Mouse (Mus musculus) hindbrain, embryonic 15.5 days (tissue): ENCODE measurements at regions not wholly inside any gene's neighbourhood (a gene's known extent, or its start where the extent isn't known, plus 50 kb on each side); places are given as distances from the start of the nearest gene placed in this dataset.

Experiments used
- ATAC-seq: fragments of 200-750 bp; cut with Nextera tagmentation; 2 replicates; pipeline ENCODE4 v1.8.0; 2017; ENCODE audit warnings: low read depth, moderate number of reproducible peaks, moderate TSS enrichment; ENCODE audit not compliant: low FRiP score
- H3K27ac ChIP-seq: fragments of 300-500 bp; sonication (generic); replicated peaks from 2 replicates; pipeline ENCODE4 v1.5.1; 2015; ENCODE audit warnings: mild to moderate bottlenecking, inconsistent platforms
- H3K27me3 ChIP-seq: fragments of 300-500 bp; sonication (generic); 2 replicates; pipeline ENCODE4 v1.6.1; 2015; ENCODE audit warnings: control low read depth, inconsistent platforms
- H3K36me3 ChIP-seq: fragments of 300-500 bp; sonication (generic); 2 replicates; pipeline ENCODE4 v1.6.1; 2015; ENCODE audit warnings: control low read depth, inconsistent platforms
- H3K4me1 ChIP-seq: fragments of 300-500 bp; sonication (generic); replicated peaks from 2 replicates; pipeline ENCODE4 v1.6.1; 2015; ENCODE audit warnings: control low read depth, inconsistent platforms
- H3K4me2 ChIP-seq: fragments of 300-500 bp; sonication (generic); 2 replicates; pipeline ENCODE4 v1.6.1; 2015; ENCODE audit warnings: moderate library complexity, mild to moderate bottlenecking, inconsistent platforms
- H3K4me3 ChIP-seq: fragments of 300-500 bp; sonication (generic); 2 replicates; pipeline ENCODE4 v1.5.1; 2015; ENCODE audit warnings: mild to moderate bottlenecking, inconsistent platforms
- H3K9ac ChIP-seq: fragments of 300-500 bp; sonication (generic); 2 replicates; pipeline ENCODE4 v1.6.1; 2015; ENCODE audit warnings: inconsistent platforms
- H3K9me3 ChIP-seq: fragments of 300-500 bp; sonication (generic); 2 replicates; pipeline ENCODE4 v1.6.1; 2016; ENCODE audit warnings: control low read depth, inconsistent platforms
- WGBS: fragments of 180-500 bp; shearing (Covaris S2); methylation state at CpG from one replicate; pipeline ENCODE4 v1.1.7; 2015; 5-methylcytosine and 5-hydroxymethylcytosine counted together

- no peak overlapping the region for H3K9ac ChIP-seq
- no peak overlapping the region for H3K4me2 ChIP-seq
- H3K27me3 ChIP-seq, result 0 out of 2 replicates have a peak, but pooled peaks cover 3% of the 10 kb centered on the region
- peak; percentile 62; the same call in 1 of the 2 replicates for ATAC-seq
- peaks cover 25% of the 10 kb centered on the region for H3K4me1 ChIP-seq
- H3K4me3 ChIP-seq, result no peak overlapping the region
- no peaks in the 10 kb centered on the region for H3K9me3 ChIP-seq
- WGBS, result 15% methylated on average over 5 of the region's 5 CpGs
- no peaks in the 10 kb centered on the region for H3K36me3 ChIP-seq
- H3K27ac ChIP-seq, result peak overlapping the region; percentile 73
These were observed 61.2 kb upstream of the Zmiz1 start for GRCm38 (mm10) chr14:25397751-25398150.

GRCm38 (mm10) chr14:25398745-25399144 is 60.2 kb upstream of the Zmiz1 start:
- no peak for ATAC-seq

GRCm38 (mm10) chr14:25399286-25399685 is 59.7 kb upstream of the Zmiz1 start:
- ATAC-seq, result no peak
- no peak overlapping the region for H3K4me2 ChIP-seq
- H3K27ac ChIP-seq, result no peak overlapping the region
- H3K4me3 ChIP-seq, result no peak overlapping the region
- 86% methylated on average over 3 of the region's 3 CpGs for WGBS
- H3K27me3 ChIP-seq, result 0 out of 2 replicates have a peak, but pooled peaks cover 3% of the 10 kb centered on the region
- no peaks in the 10 kb centered on the region for H3K36me3 ChIP-seq
- no peak overlapping the region for H3K9ac ChIP-seq
- no peaks in the 10 kb centered on the region for H3K9me3 ChIP-seq
- H3K4me1 ChIP-seq, result peaks cover 25% of the 10 kb centered on the region

More at GRCm38 (mm10) chr14:25398745-25399144, 60.2 kb upstream of the Zmiz1 start:
- no peaks in the 10 kb centered on the region for H3K9me3 ChIP-seq
- 0 out of 2 replicates have a peak, but pooled peaks cover 3% of the 10 kb centered on the region for H3K27me3 ChIP-seq
- H3K4me2 ChIP-seq, result no peak overlapping the region
- H3K36me3 ChIP-seq, result no peaks in the 10 kb centered on the region
- no peak overlapping the region for H3K9ac ChIP-seq
- no peak overlapping the region for H3K4me3 ChIP-seq
- H3K4me1 ChIP-seq, result peaks cover 25% of the 10 kb centered on the region
- H3K27ac ChIP-seq, result no peak overlapping the region
- 89% methylated on average over 5 of the region's 5 CpGs for WGBS

GRCm38 (mm10) chr14:25401104-25401963 is 57.7 kb upstream of the Zmiz1 start:
- no peak overlapping the region for H3K4me2 ChIP-seq
- H3K4me1 ChIP-seq, result peaks cover 18% of the 10 kb centered on the region
- H3K27ac ChIP-seq, result no peak overlapping the region
- H3K9me3 ChIP-seq, result no peaks in the 10 kb centered on the region
- ATAC-seq, result no peak
- no peak overlapping the region for H3K9ac ChIP-seq
- no peak overlapping the region for H3K4me3 ChIP-seq
- 86% methylated on average over 19 of the region's 19 CpGs for WGBS
- H3K27me3 ChIP-seq, result 0 out of 2 replicates have a peak, but pooled peaks cover 3% of the 10 kb centered on the region
- no peaks in the 10 kb centered on the region for H3K36me3 ChIP-seq

- Histone ChIP-seq H3K9me3 (no peaks in the 10 kb centered on the region), H3K27ac (no peak overlapping the region), H3K36me3 (no peaks in the 10 kb centered on the region), H3K4me1 (peaks cover 8% of the 10 kb centered on the region), H3K4me2 (no peak overlapping the region), H3K9ac (no peak overlapping the region), H3K4me3 (no peak overlapping the region), H3K27me3 (0 out of 2 replicates have a peak, but pooled peaks cover 3% of the 10 kb centered on the region)
- 69% methylated on average over 1 of the region's 1 CpGs for WGBS
- ATAC-seq, result no peak
These were observed 56.6 kb upstream of the Zmiz1 start for GRCm38 (mm10) chr14:25402409-25402808.

- Histone ChIP-seq H3K9me3 (no peaks in the 10 kb centered on the region), H3K27me3 (0 out of 2 replicates have a peak, but pooled peaks cover 3% of the 10 kb centered on the region), H3K9ac (no peak overlapping the region), H3K4me3 (no peak overlapping the region), H3K27ac (no peak overlapping the region), H3K36me3 (no peaks in the 10 kb centered on the region), H3K4me2 (no peak overlapping the region), H3K4me1 (no peaks in the 10 kb centered on the region)
- ATAC-seq, result no peak
- 68% methylated on average over 4 of the region's 4 CpGs for whole genome bisulfite sequencing
These were observed 53.8 kb upstream of the Zmiz1 start for GRCm38 (mm10) chr14:25405191-25405590.

- Histone ChIP-seq H3K4me3 (no peak overlapping the region), H3K4me1 (no peaks in the 10 kb centered on the region), H3K27ac (no peak overlapping the region), H3K9me3 (no peaks in the 10 kb centered on the region), H3K9ac (no peak overlapping the region), H3K36me3 (no peaks in the 10 kb centered on the region), H3K4me2 (no peak overlapping the region), H3K27me3 (0 out of 2 replicates have a peak, but pooled peaks cover 3% of the 10 kb centered on the region)
- WGBS, result 86% methylated on average over 3 of the region's 3 CpGs
- ATAC-seq, result no peak
These were observed 52.9 kb upstream of the Zmiz1 start for GRCm38 (mm10) chr14:25406059-25406458.

GRCm38 (mm10) chr14:25406613-25407012 is 52.4 kb upstream of the Zmiz1 start:
- H3K4me2 ChIP-seq, result no peak overlapping the region
- H3K9ac ChIP-seq, result no peak overlapping the region
- no peak overlapping the region for H3K4me3 ChIP-seq
- no peak overlapping the region for H3K27ac ChIP-seq
- no peaks in the 10 kb centered on the region for H3K4me1 ChIP-seq
- no peaks in the 10 kb centered on the region for H3K36me3 ChIP-seq
- no peak for ATAC-seq
- no peaks in the 10 kb centered on the region for H3K9me3 ChIP-seq
- WGBS, result 93% methylated on average over 6 of the region's 6 CpGs
- 0 out of 2 replicates have a peak, but pooled peaks cover 3% of the 10 kb centered on the region for H3K27me3 ChIP-seq

- Histone ChIP-seq H3K9ac (no peak overlapping the region), H3K27ac (no peak overlapping the region), H3K4me2 (no peak overlapping the region), H3K27me3 (0 out of 2 replicates have a peak, but pooled peaks cover under 1% of the 10 kb centered on the region), H3K9me3 (no peaks in the 10 kb centered on the region), H3K36me3 (no peaks in the 10 kb centered on the region), H3K4me3 (no peak overlapping the region), H3K4me1 (no peaks in the 10 kb centered on the region)
- 69% methylated on average over 7 of the region's 7 CpGs for WGBS
- no peak for ATAC-seq
These were observed 51.9 kb upstream of the Zmiz1 start for GRCm38 (mm10) chr14:25407111-25407510.
